Mouse (Mus musculus) heart, embryonic 16.5 days (tissue): ENCODE results near the gene Slc17a3. TPM values are rescaled to one million over a fixed set of nuclear protein-coding genes. Genes with fewer than 3 reads are reported as not detected.

ENCODE experiments used
- ATAC-seq: fragments of 200-750 bp; cut with Nextera tagmentation; replicated peaks from 2 replicates; pipeline ENCODE4 v1.8.0; 2017; ENCODE audit warnings: moderate number of reproducible peaks; ENCODE audit not compliant: insufficient read depth, low FRiP score; ENCODE audit errors: extremely low read depth
- H3K27ac ChIP-seq: fragments of 300-500 bp; sonication (generic); 2 replicates; pipeline ENCODE4 v1.5.1; 2014; ENCODE audit warnings: mild to moderate bottlenecking, low read length, control low read depth, moderate library complexity
- H3K27me3 ChIP-seq: fragments of 300-500 bp; sonication (generic); 2 replicates; pipeline ENCODE4 v1.6.1; 2014; ENCODE audit warnings: low read length, mixed read lengths; ENCODE audit not compliant: control insufficient read depth, insufficient read depth
- H3K36me3 ChIP-seq: fragments of 300-500 bp; sonication (generic); 2 replicates; pipeline ENCODE4 v1.6.1; 2014; ENCODE audit not compliant: control insufficient read depth, insufficient read depth
- H3K4me1 ChIP-seq: fragments of 300-500 bp; sonication (generic); 2 replicates; pipeline ENCODE4 v1.6.1; 2014; ENCODE audit warnings: low read length, mixed read lengths; ENCODE audit not compliant: control insufficient read depth, insufficient read depth
- H3K4me2 ChIP-seq: fragments of 300-500 bp; sonication (generic); 2 replicates; pipeline ENCODE4 v1.6.1; 2014; ENCODE audit warnings: low read depth, mild to moderate bottlenecking, control low read depth, low read length
- H3K4me3 ChIP-seq: fragments of 300-500 bp; sonication (generic); 2 replicates; pipeline ENCODE4 v1.5.1; 2014; ENCODE audit warnings: mild to moderate bottlenecking, control low read depth, low read length
- H3K9ac ChIP-seq: fragments of 300-500 bp; sonication (generic); 2 replicates; pipeline ENCODE4 v1.6.1; 2014; ENCODE audit warnings: low read length, control low read depth
- H3K9me3 ChIP-seq: fragments of 300-500 bp; sonication (generic); replicated peaks from 2 replicates; pipeline ENCODE4 v1.6.1; 2016; ENCODE audit warnings: low read length; ENCODE audit not compliant: control insufficient read depth
- WGBS: fragments of 180-500 bp; shearing (Covaris S2); extraction: QIAGEN DNeasy Blood & Tissue Kit; methylation state at CpG from one replicate; pipeline ENCODE4 v1.1.7; 2014; 5-methylcytosine and 5-hydroxymethylcytosine counted together
- polyA plus RNA-seq: library from polyadenylated mRNA; unstranded; fragments of >200 nt; fragmentation: Nextera tagmentation; extraction: Ambion mirVana; gene quantifications from 2 replicates; pipeline ENCODE4 v1.2.1, GENCODE M21; 2015

The Slc17a3 gene
- polyA plus RNA-seq = not detected in 2 replicates

GRCm38 (mm10) chr13:23839308-23839707 is at the start of gene Slc17a3:
TSS of gene Slc17a3 (plus strand) at chr13:23839434.
- 0 out of 2 replicates have a peak, but pooled peaks cover 2% of the 10 kb centered on the region for H3K9me3 ChIP-seq

DNA sequence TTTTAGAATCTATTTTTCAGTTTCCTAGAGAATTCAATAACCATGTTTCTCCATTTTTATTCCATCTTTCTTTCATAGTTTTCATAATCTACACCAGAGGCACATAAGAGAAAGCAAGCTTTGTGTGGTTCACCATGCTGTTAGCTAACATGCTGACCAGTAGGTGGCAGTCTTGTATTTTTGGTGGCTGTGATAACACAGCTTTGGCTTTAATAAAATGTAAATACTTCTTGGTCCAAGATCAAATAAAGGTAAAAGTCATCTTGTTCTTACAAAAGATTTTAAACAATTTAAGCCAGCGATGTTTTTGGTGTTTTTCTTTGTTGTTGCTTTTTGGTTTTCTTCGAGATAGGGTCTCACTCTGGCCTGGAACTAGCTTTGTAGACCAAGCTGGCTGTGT is 46.7 kb upstream of the Slc17a3 start:
- Histone ChIP-seq H3K4me1 (no peaks in the 10 kb centered on the region), H3K9ac (no peak overlapping the region), H3K27ac (no peak overlapping the region), H3K9me3 (no peaks in the 10 kb centered on the region), H3K36me3 (no peaks in the 10 kb centered on the region), H3K4me2 (no peak overlapping the region), H3K4me3 (no peak overlapping the region), H3K27me3 (no peaks in the 10 kb centered on the region)
- 40% methylated on average over 2 of the region's 2 CpGs for WGBS
- no peak for ATAC-seq

More at GRCm38 (mm10) chr13:23839308-23839707, at the start of gene Slc17a3:
- H3K27me3 ChIP-seq = no peaks in the 10 kb centered on the region
- no peak within 1 kb of the TSS for H3K4me3 ChIP-seq
- no peak for ATAC-seq
- H3K4me2 ChIP-seq = no peak within 1 kb of the TSS
- no peaks in the 10 kb centered on the region for H3K4me1 ChIP-seq
- 86% methylated on average over 2 of the region's 2 CpGs for WGBS
- no peaks in the 10 kb centered on the region for H3K36me3 ChIP-seq
- no peak within 1 kb of the TSS for H3K27ac ChIP-seq
- no peak within 1 kb of the TSS for H3K9ac ChIP-seq

GRCm38 (mm10) chr13:23799405-23799804 is 39.8 kb upstream of the Slc17a3 start:
- no peak overlapping the region for H3K4me3 ChIP-seq
- no peak overlapping the region for H3K4me2 ChIP-seq
- H3K27ac ChIP-seq = no peak overlapping the region
- H3K9ac ChIP-seq = no peak overlapping the region
- H3K4me1 ChIP-seq = no peaks in the 10 kb centered on the region
- 71% methylated on average over 5 of the region's 5 CpGs for WGBS
- H3K9me3 ChIP-seq = no peaks in the 10 kb centered on the region
- no peak for ATAC-seq
- H3K36me3 ChIP-seq = no peaks in the 10 kb centered on the region
- H3K27me3 ChIP-seq = no peaks in the 10 kb centered on the region

GRCm38 (mm10) chr13:23804532-23804931 is 34.7 kb upstream of the Slc17a3 start:
- Histone ChIP-seq H3K4me1 (no peaks in the 10 kb centered on the region), H3K36me3 (no peaks in the 10 kb centered on the region), H3K4me3 (no peak overlapping the region), H3K27me3 (no peaks in the 10 kb centered on the region), H3K9me3 (no peaks in the 10 kb centered on the region), H3K9ac (no peak overlapping the region), H3K4me2 (no peak overlapping the region), H3K27ac (no peak overlapping the region)
- WGBS = 85% methylated on average over 2 of the region's 2 CpGs
- no peak for ATAC-seq

DNA sequence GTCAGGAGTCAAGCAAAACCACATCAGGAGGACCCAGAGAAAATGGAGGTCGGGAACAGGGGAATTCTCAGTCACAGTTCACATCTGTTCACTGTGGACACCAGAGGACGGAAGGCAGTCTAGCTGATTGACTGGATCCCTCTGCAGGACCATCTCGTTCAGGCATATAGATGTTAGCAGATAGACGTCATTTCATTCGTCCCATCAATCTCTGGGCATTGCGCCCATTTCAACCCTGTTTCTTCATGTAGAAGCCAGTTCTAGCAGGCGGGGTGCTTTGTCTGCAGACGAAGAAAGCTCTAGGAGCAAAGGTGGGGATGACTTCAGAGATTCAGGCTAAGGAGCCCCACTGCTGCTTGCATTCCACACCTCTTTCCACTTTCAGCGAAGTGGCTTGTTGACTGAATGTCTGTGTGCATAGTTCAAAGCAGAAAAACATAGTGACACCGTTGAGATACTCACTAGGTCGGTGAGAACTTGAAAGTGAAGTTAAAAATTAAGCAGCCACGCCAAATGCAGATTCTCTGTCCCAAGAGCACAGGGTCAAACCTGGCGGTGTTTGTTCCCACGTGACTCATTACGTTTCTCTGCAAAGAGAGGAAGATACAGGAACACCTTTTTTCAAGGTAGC is 32.7 kb upstream of the Slc17a3 start, which contains the start of gene Slc17a2:
Slc17a2 (plus strand) TSS at position 572 of the 631 bp plus-strand sequence.
- H3K36me3 ChIP-seq = no peaks in the 10 kb centered on the region
- no peaks in the 10 kb centered on the region for H3K27me3 ChIP-seq
- no peak within 1 kb of the TSS for H3K4me2 ChIP-seq
- no peak for ATAC-seq
- H3K4me3 ChIP-seq = no peak within 1 kb of the TSS
- H3K9me3 ChIP-seq = no peaks in the 10 kb centered on the region
- WGBS = 68% methylated on average over 15 of the region's 15 CpGs
- H3K9ac ChIP-seq = no peak within 1 kb of the TSS
- no peaks in the 10 kb centered on the region for H3K4me1 ChIP-seq
- H3K27ac ChIP-seq = no peak within 1 kb of the TSS

DNA sequence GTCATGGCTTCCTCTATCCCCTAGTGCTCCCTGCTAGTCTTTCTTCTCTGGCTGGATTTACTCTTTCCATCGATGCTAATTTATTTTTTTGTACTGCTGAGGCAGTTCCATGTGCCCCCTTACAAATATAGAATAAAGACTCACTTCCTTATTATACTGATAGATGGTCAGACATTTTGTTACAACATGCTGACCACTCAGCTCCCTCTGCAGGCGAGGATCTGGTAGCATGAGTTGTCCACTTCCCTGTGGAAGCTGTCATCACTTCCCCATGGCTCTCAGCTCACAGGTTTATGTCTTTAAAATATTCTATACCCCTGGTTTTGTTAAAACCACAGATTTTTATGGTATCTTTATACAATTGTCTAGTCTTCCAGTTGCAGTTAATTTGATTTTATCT is 23.1 kb upstream of the Slc17a3 start:
- 55% methylated on average over 2 of the region's 2 CpGs for WGBS
- Histone ChIP-seq H3K9ac (no peak overlapping the region), H3K4me3 (no peak overlapping the region), H3K9me3 (no peaks in the 10 kb centered on the region), H3K4me1 (no peaks in the 10 kb centered on the region), H3K27me3 (no peaks in the 10 kb centered on the region), H3K4me2 (no peak overlapping the region), H3K36me3 (no peaks in the 10 kb centered on the region), H3K27ac (no peak overlapping the region)
- ATAC-seq = no peak

GRCm38 (mm10) chr13:23820179-23820940 is 18.9 kb upstream of the Slc17a3 start:
- no peak overlapping the region for H3K27ac ChIP-seq
- no peak overlapping the region for H3K9ac ChIP-seq
- H3K4me2 ChIP-seq = no peak overlapping the region
- 0 out of 2 replicates have a peak, but pooled peaks cover 3% of the 10 kb centered on the region for H3K4me1 ChIP-seq
- H3K36me3 ChIP-seq = no peaks in the 10 kb centered on the region
- no peaks in the 10 kb centered on the region for H3K27me3 ChIP-seq
- no peak overlapping the region for H3K4me3 ChIP-seq
- no peak for ATAC-seq
- no peaks in the 10 kb centered on the region for H3K9me3 ChIP-seq
- 59% methylated on average over 4 of the region's 4 CpGs for WGBS

- no peak for ATAC-seq
- Histone ChIP-seq H3K27me3 (no peaks in the 10 kb centered on the region), H3K4me2 (no peak overlapping the region), H3K9ac (no peak overlapping the region), H3K4me1 (0 out of 2 replicates have a peak, but pooled peaks cover 3% of the 10 kb centered on the region), H3K4me3 (no peak overlapping the region), H3K36me3 (no peaks in the 10 kb centered on the region), H3K27ac (no peak overlapping the region), H3K9me3 (no peaks in the 10 kb centered on the region)
- 25% methylated on average over 3 of the region's 3 CpGs for WGBS
Observed at GRCm38 (mm10) chr13:23822213-23822612, 17.0 kb upstream of the Slc17a3 start.

DNA sequence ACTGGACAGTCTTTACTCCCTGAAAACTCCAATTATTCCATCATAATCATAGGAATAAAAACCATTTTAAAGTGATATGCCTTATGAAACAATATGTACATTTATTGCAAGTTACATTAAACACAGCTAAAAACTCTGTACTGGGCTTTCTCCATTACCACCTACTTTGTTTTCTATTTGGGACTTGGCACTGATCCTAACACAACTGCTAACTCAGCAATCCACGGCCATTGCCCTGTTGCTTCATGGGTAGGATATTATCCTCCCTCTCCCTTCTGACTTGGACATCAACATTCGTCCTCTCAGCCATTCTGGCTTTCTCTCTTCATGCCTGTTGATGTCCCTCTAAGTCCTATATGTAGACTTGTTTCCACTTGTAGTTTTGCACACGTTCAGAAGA is 12.6 kb upstream of the Slc17a3 start:
- 58% methylated on average over 3 of the region's 3 CpGs for WGBS
- H3K9me3 ChIP-seq = no peaks in the 10 kb centered on the region

More for the DNA sequence above, 12.6 kb upstream of the Slc17a3 start:
- no peak for ATAC-seq
- Histone ChIP-seq H3K4me2 (no peak overlapping the region), H3K27me3 (no peaks in the 10 kb centered on the region), H3K4me1 (0 out of 2 replicates have a peak, but pooled peaks cover 3% of the 10 kb centered on the region), H3K27ac (no peak overlapping the region), H3K9ac (no peak overlapping the region), H3K36me3 (no peaks in the 10 kb centered on the region), H3K4me3 (no peak overlapping the region)
